Mouse (Mus musculus) adrenal gland, postnatal 4 days (tissue): ENCODE data around the gene Sf3b3. TPM values are rescaled to one million over a fixed set of nuclear protein-coding genes. Genes with fewer than 3 reads are reported as not detected.
"Not testable (repeated sequence)": the region's sequence is repeated elsewhere in the genome, so short reads cannot be mapped to it uniquely, and the experiment has no call there.

ENCODE experiments used
- DNase-seq, 2 experiments: peaks; one replicate each; pipeline ENCODE4 v3.0.0; 2021 to 2022; ENCODE audit warnings: low spot score in 2 of 2, mixed read lengths in 2 of 2
- total RNA-seq, 2 experiments: library from RNA; stranded (reverse); gene quantifications; 2 replicates each; pipeline ENCODE4 v1.2.3; 2021

Gene Sf3b3
- total RNA-seq, 2 experiments from 2014 or later: 93.3 to 108 TPM

- DNase-seq: no peak
Observed at GRCm38 (mm10) chr8:110808495-110809472, 37.8 kb downstream of the Sf3b3 start.

GRCm38 (mm10) chr8:110806146-110806545 is 40.4 kb downstream of the Sf3b3 start:
- DNase-seq: no peak

- no peak for DNase-seq
Observed at GRCm38 (mm10) chr8:110805669-110806068, 40.9 kb downstream of the Sf3b3 start, which contains the start of gene Il34. Il34 (minus strand) TSS chr8:110805924.

DNA sequence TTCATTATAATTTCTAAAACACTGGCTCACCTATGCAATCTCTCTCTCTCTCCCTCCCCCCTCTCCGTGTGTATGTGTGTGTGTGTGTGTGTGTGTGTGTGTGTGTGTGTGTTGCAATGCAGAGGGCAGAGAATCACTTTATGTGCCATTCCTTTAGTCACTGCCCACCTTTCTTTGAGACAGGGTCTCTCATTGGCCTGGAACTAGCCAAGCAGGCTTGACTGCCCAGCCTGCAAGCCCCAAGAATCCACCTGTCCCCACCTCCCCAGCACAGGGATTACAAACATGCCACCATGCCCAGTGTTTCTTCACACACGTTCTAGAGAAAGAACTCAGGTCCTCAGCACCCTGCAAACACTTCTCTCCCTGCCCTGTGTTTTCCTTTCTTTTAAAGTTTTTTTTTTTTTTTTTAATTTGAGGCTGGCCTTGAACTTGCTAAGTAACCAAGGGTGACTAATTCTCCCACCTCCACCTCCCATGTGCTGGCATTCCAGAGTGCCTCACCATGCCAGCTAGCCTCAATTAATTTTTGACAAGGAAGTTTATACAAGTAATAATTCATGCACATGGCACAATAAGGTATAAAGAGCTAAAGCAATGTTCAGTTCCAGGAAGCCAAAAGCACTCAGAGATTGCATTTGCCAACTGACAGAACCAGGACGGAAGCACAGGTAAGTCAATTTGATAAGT is 41.6 kb downstream of the Sf3b3 start:
- DNase-seq: no peak

- no peak for DNase-seq
Observed at GRCm38 (mm10) chr8:110803856-110804255, 42.7 kb downstream of the Sf3b3 start.

DNA sequence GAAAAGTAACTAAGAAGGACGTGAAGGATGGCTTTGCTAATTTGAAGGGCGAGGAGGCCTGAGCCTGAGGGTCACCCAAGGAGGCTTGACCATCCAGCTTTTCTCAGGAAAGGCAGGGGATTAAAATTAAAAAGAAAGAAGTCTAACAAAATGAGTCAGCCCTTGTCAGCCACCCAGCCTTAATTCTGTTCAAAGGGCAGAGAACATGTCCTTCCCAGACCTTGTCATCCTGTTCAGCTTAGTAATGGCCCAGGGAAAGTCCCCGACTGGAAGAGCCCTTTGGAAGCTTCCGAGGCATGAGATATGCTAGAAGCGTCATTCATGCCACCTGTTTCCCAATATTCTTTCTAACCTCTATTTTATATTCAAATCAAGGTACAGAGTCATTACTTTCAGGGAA is 43.6 kb downstream of the Sf3b3 start:
- DNase-seq: no peak

DNA sequence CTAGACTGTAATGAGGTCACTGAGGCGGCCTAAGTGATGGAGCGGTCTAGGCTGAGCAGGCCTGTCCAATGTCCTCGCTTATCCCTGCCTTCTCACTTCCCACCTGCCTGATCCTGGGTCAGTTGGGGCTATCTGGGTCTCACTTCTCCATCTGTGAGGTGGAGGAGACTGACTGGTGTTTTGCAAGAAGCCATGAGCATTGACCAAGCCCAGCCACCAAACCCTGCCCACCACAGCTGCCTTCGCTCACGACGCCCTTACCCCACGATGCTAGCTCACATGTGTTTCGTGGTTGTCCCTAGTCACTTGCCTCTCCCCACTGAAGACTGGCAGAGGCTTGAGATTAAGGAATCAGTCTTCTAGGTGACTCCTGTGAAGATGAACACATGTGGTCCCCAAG is 49.5 kb downstream of the Sf3b3 start:
- DNase-seq: no peak

DNA sequence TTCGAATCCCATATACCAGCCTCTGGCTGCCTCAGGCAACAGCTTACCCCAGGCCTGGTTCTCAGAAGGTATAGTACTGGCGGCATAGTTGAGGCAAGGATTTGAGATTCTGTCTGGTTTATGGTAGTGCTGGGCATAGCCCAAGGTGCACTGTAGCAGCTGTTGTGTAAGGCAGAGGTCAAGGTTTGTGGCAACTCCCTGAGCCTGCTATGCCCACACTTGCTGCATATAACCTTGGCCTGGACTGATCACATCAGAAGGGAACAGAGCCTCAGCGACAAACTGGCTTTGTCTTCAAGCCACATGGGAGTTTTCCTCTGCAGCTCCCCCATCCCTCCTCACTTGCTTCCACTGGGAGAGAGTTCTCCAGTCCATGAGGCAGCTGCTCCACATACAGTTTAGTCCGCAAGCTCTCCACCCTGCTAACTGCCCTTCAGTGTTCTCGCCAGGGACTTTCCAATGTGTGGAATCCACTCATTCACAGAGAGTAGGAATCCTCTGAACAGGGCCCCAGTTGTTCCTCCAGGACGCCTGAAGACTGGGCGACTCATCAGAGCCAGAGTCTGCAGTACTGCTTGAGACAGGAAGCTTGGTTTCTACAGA is 52.1 kb downstream of the Sf3b3 start:
- DNase-seq: no peak

GRCm38 (mm10) chr8:110793936-110794335 is 52.7 kb downstream of the Sf3b3 start:
- DNase-seq: no peak

DNA sequence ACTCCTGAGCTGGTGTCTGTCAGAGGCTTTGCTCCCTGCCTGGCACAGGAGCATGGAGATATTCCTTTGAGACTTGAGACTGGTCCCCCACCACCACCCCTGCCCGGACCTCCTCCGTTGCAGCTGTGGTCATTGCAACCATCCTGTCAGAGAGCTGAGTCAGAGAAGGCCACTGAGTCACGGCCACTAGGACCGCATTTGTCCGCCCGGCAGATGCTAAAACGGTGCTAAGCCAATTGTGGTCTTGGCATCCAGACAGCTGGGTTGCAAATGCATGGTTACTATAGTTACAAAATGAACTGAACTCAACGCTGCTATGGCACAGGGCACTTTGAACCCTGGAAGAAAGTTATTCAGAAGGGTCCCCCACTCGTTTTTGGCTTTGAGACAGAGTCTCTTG is 53.1 kb downstream of the Sf3b3 start:
- DNase-seq: no peak

GRCm38 (mm10) chr8:110792574-110793200 is 53.9 kb downstream of the Sf3b3 start:
- DNase-seq: no peak

DNA sequence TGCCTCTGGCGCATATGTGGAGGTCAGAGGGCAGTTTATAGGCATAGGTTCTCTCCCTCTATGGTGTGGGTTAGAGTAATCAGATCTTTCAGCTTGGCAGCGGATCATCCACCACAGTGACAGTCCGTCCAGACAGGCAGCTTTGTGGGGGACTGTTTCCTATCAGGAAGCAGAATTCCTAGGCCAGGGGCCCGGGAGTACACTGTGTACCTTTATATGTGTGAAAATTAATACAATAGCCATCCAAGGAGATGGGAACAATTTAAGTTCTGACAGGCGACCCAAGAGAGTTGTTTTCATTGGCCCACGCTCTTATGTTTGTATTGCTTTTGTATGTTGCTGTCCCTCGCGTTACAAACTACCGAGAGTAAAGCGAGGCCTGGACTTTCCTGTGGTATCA is 55.4 kb downstream of the Sf3b3 start:
- no peak for DNase-seq

DNA sequence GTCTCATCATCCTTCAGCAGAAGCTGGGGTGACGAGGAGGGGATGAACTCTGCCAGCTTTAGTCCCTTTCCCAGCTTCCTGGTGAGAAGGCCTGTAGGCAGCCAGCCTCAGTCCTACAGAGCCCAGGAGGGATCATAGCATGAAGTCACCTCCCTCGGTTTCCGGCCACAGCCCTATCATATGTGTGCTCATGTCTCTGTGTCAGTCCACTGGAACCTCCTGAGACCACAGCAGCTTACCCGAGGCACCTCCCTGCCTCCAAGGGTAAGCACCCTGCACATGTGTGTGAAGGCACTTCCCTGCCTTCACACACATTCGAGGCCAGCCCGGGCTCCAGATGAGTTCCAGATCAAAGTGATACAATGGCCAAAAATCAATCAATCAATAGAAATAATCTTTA is 56.3 kb downstream of the Sf3b3 start:
- DNase-seq: no peak

DNA sequence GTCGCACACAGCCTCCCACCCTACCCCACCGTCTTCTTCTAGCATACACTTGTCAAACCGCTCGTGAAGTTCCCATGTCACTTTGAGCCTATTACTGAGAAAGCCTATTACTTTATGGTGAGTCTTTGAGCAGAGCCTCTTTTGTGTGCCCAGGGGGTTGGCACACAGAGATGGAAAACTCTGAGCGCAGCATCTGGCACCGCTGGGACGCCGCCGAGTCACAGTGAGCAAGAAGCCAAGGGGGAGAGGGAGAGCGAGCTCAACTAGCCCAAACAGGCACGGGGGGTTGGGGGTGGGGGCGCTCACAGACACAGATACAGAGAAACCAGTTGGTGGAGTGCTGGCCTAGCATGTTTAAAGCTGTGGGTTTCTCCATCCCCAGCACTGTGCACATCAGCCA is 57.0 kb downstream of the Sf3b3 start:
- no peak for DNase-seq

- DNase-seq: no peak
Observed at GRCm38 (mm10) chr8:110788981-110789380, 57.6 kb downstream of the Sf3b3 start.

- DNase-seq: no peak
Observed at GRCm38 (mm10) chr8:110787411-110787954, 59.1 kb downstream of the Sf3b3 start.

DNA sequence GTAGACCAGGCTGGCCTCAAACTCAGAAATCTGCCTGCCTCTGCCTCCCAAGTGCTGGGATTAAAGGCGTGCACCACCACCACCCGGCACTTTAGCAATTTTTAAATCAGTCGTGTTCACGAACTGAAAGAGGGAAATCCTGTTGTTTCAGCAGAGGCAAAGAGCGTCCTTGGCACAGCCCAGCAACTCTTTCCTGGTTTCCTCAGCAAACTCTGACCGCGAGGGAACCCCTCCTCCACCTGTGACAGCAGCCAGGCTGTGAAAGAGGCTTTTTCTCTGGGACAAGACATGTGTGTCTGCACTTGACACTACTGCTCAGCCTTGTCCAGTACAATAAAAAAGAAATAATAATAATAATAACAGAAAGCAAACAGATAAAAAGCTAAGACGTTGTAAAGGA is 59.7 kb downstream of the Sf3b3 start:
- no peak for DNase-seq

DNA sequence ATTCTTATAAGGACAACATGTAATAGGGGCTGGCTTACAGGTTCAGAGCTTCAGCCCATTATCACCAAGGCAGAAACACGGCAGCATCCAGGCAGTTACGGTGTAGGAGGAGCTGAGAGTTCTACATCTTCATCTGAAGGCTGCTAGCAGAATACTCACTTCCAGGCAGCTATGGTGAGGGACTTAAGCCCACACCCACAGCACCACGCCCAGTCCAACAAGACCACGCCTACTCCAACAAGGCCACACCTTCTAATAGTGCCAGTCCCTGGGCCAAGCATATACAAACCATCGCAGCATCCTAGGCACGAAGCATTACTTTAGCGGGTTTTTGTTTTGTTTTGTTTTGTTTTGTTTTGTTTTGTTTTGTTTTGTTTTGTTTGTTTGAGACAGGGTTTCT is 60.1 kb downstream of the Sf3b3 start:
- not testable (repeated sequence) for DNase-seq

DNA sequence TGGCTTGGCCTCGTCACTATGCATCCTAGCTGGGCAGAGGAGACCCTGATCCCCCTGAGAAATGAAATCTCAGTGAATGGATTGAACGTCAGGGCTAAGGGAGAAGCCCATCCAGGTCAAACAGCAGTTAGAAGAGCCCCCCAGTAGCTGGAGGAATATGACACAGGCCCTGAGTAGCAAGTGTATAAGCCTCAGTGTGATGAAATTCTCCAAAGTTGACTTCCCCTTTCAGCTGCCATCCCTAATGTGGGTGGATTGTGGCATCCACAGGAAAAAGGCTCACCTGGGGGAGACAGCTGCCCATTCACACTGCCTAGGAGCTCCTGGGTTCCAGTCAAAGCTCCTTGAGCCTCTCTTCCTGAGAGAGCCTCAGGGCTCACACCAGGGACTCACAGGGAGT is 61.2 kb downstream of the Sf3b3 start:
- no peak for DNase-seq

- no peak for DNase-seq
Observed at GRCm38 (mm10) chr8:110779924-110780718, 66.5 kb downstream of the Sf3b3 start.
